Mouse (Mus musculus) limb, embryonic 10.5 days (tissue): Measurements from ENCODE around the gene Masp2. TPM values are rescaled to one million over a fixed set of nuclear protein-coding genes. Genes with fewer than 3 reads are reported as not detected.
A peak's percentile ranks its signal among the peaks of the same experiment; 100 is the strongest.

ENCODE experiments used
- DNase-seq: peaks from one replicate; pipeline ENCODE4 v3.0.0-alpha.2; 2017; ENCODE audit warnings: low spot score
- H3K27ac ChIP-seq: fragments of 300-500 bp; sonication (generic); 2 replicates; pipeline ENCODE4 v1.5.1; 2016; ENCODE audit warnings: mild to moderate bottlenecking
- H3K27me3 ChIP-seq: fragments of 300-500 bp; sonication (generic); 2 replicates; pipeline ENCODE4 v1.6.1; 2016; ENCODE audit warnings: low read depth, mild to moderate bottlenecking; ENCODE audit not compliant: poor library complexity, severe bottlenecking
- H3K36me3 ChIP-seq: fragments of 300-500 bp; sonication (generic); 2 replicates; pipeline ENCODE4 v1.6.1; 2016; ENCODE audit warnings: mild to moderate bottlenecking, moderate library complexity
- H3K4me1 ChIP-seq: fragments of 300-500 bp; sonication (generic); 2 replicates; pipeline ENCODE4 v1.6.1; 2016
- H3K4me3 ChIP-seq: fragments of 300-500 bp; sonication (generic); 2 replicates; pipeline ENCODE4 v1.5.1; 2016; ENCODE audit warnings: mild to moderate bottlenecking, moderate library complexity
- H3K9me3 ChIP-seq: fragments of 300-500 bp; sonication (generic); replicated peaks from 2 replicates; pipeline ENCODE4 v1.6.1; 2016; ENCODE audit warnings: mild to moderate bottlenecking
- WGBS: fragments of 180-500 bp; shearing (Covaris S2); methylation state at CpG from one replicate; pipeline ENCODE4 v1.1.7; 2016; 5-methylcytosine and 5-hydroxymethylcytosine counted together
- polyA plus RNA-seq: library from polyadenylated mRNA; unstranded; fragments of >200 nt; fragmentation: Nextera tagmentation; extraction: Ambion mirVana; gene quantifications from 2 replicates; pipeline ENCODE4 v1.2.1, GENCODE M21; 2016

Gene Masp2
- polyA plus RNA-seq, 1 experiment from 2014 or later, result 0.33 TPM

DNA sequence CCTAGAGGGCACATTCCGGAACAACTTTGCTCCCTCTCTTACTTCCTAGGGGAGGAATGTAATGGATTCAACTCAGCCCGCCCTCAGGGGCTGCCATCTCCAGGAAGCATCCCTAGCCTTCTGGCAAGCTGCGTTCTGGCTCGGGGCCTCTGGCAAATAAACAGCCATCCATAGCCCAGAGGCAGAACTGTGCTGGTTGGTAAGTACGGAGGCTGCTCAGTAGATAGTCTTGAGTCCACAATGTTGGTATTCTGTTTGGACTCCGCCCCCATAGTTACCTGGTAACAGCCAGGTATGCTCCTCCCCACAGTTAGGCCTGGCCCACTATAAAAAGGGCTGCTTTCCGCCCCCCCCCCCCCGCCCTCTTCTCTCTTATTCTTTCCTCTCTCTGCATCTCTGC lies 12.8 kb upstream of the Masp2 start:
- DNase-seq, result no peak
- Histone ChIP-seq H3K36me3 (peaks cover 28% of the 10 kb centered on the region), H3K27me3 (no peaks in the 10 kb centered on the region), H3K4me1 (peaks cover 35% of the 10 kb centered on the region), H3K9me3 (no peaks in the 10 kb centered on the region), H3K27ac (no peak overlapping the region), H3K4me3 (no peak overlapping the region)
- WGBS, result 62% methylated on average over 7 of the region's 8 CpGs

DNA sequence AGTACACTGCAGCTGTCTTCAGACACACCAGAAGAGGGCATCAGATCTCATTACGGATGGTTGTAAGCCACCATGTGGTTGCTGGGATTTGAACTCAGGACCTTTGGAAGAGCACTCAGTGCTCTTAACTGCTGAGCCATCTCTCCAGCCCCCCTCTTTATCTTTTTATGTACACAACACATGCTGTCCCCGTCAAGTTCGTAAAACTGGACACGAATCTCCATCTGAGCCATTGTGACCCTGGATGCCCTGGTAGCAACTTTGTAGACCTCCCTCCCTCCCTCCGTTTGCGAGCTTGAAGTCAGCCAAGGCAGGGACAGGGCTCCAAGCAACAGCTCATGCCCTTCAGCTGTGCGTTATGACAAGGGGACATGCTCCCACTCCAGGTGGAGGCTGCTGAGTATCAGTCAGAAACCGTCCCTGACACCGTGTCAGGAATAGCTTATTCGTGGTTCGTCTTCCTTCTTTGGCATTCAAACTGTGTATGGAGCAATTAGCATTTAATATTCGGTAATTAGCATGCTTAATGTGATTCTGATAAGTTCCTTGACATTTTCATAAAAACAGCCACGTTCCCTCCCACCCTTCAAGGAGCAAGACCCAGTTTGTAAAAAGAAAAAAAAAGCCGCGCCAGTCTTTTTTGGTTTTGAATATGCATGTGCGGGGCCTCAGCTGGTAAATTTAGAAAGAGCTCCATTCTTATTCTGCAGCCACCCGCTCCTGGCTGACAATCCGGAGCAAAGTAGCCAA lies 11.8 kb upstream of the Masp2 start:
- Histone ChIP-seq H3K9me3 (no peaks in the 10 kb centered on the region), H3K27me3 (no peaks in the 10 kb centered on the region), H3K27ac (peak overlapping the region; percentile 89), H3K4me1 (peaks cover 35% of the 10 kb centered on the region), H3K4me3 (peak overlapping the region; percentile 89), H3K36me3 (peaks cover 39% of the 10 kb centered on the region)
- DNase-seq, result peak; percentile 49
- WGBS, result 8% methylated on average over 18 of the region's 18 CpGs

DNA sequence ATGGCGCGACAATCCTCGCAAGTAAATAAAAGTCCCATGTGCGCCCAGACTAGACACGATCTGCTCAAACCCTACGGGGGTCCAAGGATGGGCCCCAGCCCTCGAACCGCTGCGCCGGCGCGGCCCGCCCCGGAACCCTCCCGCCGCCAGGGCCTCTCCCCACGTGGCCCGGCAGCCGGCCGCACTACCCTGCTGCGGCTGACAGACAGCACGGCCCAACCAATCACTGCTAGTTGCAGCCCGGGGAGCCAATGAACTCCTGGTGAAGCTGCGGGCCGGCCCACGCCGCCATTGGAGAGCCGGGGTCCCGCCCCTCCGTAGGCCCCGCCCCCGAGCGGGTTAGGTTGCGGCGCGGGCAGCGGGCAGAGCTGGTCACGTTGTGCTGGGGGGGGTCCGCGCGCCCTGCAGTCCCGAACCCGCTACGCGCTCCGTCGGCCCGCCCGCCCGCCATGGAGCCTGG lies 11.2 kb upstream of the Masp2 start, which contains the start of gene Srm:
Gene Srm (plus strand): TSS at position 333 of the 460 bp plus-strand sequence.
- peak; percentile 96 for DNase-seq
- H3K27me3 ChIP-seq, result no peaks in the 10 kb centered on the region
- peak within 1 kb of the TSS; percentile 89 for H3K4me3 ChIP-seq
- H3K4me1 ChIP-seq, result peaks cover 35% of the 10 kb centered on the region
- peaks cover 45% of the 10 kb centered on the region for H3K36me3 ChIP-seq
- peak within 1 kb of the TSS; percentile 89 for H3K27ac ChIP-seq
- under 1% methylated on average over 50 of the region's 50 CpGs for WGBS
- H3K9me3 ChIP-seq, result no peaks in the 10 kb centered on the region

DNA sequence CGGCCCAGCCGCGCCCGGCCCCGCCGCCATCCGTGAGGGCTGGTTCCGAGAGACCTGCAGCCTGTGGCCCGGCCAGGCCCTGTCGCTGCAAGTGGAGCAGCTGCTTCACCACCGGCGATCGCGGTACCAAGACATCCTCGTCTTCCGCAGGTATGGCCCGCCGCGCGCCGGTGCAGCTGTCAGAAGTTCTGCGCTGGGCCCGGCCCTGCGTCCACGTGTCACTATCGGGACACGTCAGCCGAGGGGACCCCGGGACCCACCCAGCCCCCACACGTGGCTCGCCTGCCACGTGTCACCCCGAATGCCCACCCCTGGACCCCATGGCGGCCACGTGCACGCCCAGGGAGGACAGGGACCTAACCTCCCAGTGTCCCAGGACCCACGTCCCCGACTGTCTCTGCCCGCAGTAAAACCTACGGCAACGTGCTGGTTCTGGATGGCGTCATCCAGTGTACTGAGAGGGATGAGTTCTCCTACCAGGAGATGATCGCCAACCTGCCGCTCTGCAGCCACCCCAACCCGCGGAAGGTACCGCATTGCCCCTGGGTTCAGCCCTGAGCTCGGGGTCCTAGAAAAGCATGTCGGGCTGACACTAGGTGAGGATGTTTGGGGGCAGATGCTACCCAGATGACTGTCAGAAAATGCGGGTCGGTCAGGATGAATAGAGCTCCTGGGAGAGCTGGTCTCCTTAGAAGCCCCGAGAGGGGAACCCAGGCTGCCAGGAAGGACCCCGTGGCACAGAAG lies 10.5 kb upstream of the Masp2 start:
- Histone ChIP-seq H3K4me1 (peaks cover 35% of the 10 kb centered on the region), H3K27me3 (no peaks in the 10 kb centered on the region), H3K36me3 (peaks cover 51% of the 10 kb centered on the region), H3K27ac (peak overlapping the region; percentile 89), H3K9me3 (no peaks in the 10 kb centered on the region), H3K4me3 (peak overlapping the region; percentile 89)
- WGBS, result under 1% methylated on average over 53 of the region's 53 CpGs
- no peak for DNase-seq

DNA sequence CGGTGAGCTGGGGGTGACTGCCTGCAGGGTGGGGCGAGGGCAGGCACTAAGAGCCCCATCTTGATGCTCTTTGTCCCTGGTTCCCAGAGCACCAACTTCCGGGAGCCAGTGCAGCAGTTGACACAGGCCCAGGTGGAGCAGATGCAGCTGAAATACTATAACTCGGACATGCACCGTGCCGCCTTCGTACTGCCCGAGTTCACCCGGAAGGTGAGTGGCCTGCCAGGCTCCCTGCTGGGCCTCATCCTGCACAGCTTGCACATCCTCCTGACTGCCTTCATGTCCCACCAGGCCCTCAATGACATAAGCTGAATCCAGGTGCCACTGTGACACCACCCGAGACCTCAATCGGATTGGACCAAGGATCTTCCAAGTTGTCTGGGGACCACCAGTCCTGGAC lies 8.4 kb upstream of the Masp2 start:
- Histone ChIP-seq H3K27me3 (no peaks in the 10 kb centered on the region), H3K4me1 (peaks cover 35% of the 10 kb centered on the region), H3K4me3 (no peak overlapping the region), H3K27ac (no peak overlapping the region), H3K36me3 (peaks cover 73% of the 10 kb centered on the region), H3K9me3 (no peaks in the 10 kb centered on the region; the same call in 1 of the 2 replicates)
- DNase-seq, result no peak
- 95% methylated on average over 11 of the region's 11 CpGs for WGBS

DNA sequence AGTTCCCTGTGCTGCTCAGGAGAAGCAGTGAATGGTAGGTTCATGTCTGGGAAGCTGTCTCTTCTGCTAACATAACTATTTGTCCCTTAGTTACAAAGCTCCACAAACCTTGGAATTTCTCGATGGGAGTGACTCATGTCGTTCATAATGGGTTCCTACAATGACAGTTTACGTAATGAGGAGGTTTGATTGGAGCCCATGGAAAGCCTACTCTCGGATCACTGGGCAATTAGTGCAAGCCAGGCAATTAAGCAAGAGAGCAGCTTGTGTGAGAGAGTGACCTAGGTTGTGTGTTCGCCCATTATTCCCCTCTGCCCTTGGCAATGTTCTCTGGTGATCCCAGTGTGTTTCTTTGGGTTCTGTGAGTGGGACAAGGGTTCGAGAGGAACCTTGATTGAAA lies 6.4 kb upstream of the Masp2 start:
- peaks cover 86% of the 10 kb centered on the region for H3K36me3 ChIP-seq
- DNase-seq, result no peak
- no peaks in the 10 kb centered on the region for H3K27me3 ChIP-seq
- H3K27ac ChIP-seq, result no peak overlapping the region
- WGBS, result 92% methylated on average over 6 of the region's 6 CpGs
- no peak overlapping the region for H3K4me3 ChIP-seq
- H3K9me3 ChIP-seq, result no peaks in the 10 kb centered on the region; the same call in 1 of the 2 replicates
- H3K4me1 ChIP-seq, result peaks cover 26% of the 10 kb centered on the region

DNA sequence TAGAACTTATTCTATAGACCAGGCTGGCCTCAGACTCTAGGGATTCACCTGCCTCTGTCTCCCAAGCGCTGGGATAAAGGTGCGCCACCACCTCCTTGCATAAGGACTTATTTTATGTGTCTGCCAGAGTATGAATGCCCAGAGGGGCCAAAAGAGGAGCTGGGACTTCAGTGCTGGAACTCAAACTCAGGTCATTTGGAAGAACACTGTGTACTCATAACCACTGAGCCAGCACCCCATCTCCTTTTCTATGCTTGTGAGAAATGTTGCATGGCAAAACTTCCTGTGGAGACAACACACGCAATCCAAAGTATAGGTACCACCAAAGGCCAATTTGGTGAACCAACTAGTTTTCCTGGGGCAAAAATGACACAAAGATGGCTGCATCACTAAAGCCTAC lies 5.6 kb upstream of the Masp2 start:
- H3K27me3 ChIP-seq, result no peaks in the 10 kb centered on the region
- H3K4me3 ChIP-seq, result no peak overlapping the region
- WGBS, result 96% methylated on average over 3 of the region's 3 CpGs
- H3K27ac ChIP-seq, result no peak overlapping the region
- peaks cover 21% of the 10 kb centered on the region for H3K4me1 ChIP-seq
- H3K9me3 ChIP-seq, result no peaks in the 10 kb centered on the region; the same call in 1 of the 2 replicates
- no peak for DNase-seq
- H3K36me3 ChIP-seq, result peaks cover 84% of the 10 kb centered on the region

DNA sequence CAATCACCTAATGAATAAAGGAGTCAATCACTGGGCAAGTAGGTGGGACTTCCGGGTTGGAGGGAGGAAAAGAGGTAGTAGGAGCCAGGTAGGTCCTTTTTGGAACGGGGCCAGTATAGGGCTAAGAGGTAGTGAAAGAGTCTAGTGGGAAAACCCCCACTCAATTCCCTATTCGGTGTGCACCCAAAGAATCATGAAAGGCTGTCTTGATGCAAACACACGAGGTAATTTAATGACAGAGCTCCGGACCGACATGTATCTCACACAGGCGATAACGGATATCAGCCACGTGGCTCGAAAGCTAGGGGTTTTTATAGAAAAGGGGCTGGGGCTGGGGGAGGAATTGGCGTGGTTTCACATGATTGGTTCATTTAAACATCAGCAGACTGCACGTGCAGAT lies 3.5 kb upstream of the Masp2 start:
- Histone ChIP-seq H3K27ac (no peak overlapping the region), H3K27me3 (no peaks in the 10 kb centered on the region), H3K9me3 (no peaks in the 10 kb centered on the region; the same call in 1 of the 2 replicates), H3K4me3 (no peak overlapping the region), H3K4me1 (0 out of 2 replicates have a peak, but pooled peaks cover 2% of the 10 kb centered on the region), H3K36me3 (peaks cover 68% of the 10 kb centered on the region)
- WGBS, result 95% methylated on average over 12 of the region's 12 CpGs
- DNase-seq, result no peak

DNA sequence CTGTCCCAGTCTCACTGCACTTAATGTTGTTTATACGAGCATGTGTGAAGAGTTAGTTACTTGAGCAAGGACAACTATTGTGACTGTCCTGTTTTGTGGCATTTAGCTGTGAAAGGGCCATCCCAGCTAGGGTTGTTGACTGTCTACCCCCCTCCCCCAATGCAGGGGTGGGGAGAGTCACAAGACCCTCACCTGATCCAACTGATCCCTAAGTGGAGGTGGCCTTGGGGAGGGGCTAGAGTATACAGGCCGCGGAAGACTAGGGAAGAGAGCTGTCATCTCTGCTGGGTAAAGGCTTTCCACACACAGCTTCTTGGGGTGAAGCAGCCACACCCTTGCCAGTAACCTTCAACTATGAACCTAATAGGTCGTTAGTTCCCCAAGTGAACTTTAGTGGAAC lies 2.0 kb upstream of the Masp2 start:
- H3K27me3 ChIP-seq, result no peaks in the 10 kb centered on the region
- H3K4me1 ChIP-seq, result no peaks in the 10 kb centered on the region; the same call in 1 of the 2 replicates
- DNase-seq, result no peak
- no peak overlapping the region for H3K27ac ChIP-seq
- H3K36me3 ChIP-seq, result peaks cover 53% of the 10 kb centered on the region
- 89% methylated on average over 4 of the region's 4 CpGs for WGBS
- H3K9me3 ChIP-seq, result no peaks in the 10 kb centered on the region; the same call in 1 of the 2 replicates
- no peak overlapping the region for H3K4me3 ChIP-seq

DNA sequence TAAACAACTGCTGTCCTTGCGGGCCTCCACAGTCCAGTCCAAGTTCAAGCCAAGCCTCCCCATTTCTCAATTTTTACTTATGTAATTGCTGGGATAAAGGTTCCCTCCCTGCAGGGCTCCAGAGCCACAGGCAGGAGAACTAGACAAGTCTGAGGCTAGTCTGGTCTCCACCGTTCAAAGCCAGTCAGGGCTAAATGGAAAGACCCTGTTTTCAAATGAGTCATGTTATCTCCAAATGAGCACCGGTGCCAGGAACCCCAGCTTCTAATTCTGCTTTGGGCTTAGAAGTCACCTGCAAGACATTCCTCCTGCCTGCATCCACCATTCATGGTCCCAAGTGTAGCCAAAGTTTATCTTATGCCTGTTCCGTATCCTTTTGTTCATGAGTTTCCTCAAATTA lies 483 bp upstream of the Masp2 start:
- Histone ChIP-seq H3K27ac (no peak overlapping the region), H3K36me3 (peaks cover 37% of the 10 kb centered on the region), H3K4me1 (no peaks in the 10 kb centered on the region; the same call in 1 of the 2 replicates), H3K9me3 (no peaks in the 10 kb centered on the region; the same call in 1 of the 2 replicates), H3K4me3 (no peak overlapping the region), H3K27me3 (no peaks in the 10 kb centered on the region)
- 86% methylated on average over 4 of the region's 4 CpGs for WGBS
- DNase-seq, result no peak

DNA sequence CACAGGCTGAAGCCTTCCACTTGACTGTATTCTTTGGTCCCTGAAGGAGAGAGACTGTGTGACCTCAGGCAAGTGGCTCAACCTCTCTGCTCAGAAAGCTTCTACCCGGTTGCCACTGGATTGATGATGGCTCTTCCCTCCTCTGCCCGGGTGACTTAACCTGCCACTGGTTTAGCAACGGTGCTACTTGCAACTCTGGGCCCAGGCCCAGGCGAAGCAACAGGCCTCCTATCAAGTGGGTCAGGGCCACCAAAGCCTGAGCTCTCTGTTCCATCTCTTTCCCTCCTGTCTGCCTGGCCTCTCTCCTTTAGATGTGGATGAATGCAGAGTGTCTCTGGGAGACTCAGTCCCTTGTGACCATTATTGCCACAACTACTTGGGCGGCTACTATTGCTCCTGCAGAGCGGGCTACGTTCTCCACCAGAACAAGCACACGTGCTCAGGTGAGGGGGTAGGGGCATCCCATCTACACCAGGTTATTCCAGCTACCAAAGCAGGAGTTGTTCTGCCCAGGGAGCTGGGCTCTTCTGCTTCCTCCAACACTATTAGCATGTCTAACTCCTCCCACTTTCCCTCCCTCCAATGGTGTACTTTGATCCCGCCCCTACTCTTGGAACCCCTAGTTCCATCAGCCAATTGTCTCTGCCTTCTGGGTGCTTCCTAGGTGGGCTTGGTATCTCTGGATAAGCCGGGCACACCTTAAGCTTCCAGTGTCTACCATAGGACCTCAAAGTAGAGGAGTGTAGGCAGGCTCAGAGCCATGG lies 1.2 kb downstream of the Masp2 start:
- H3K36me3 ChIP-seq, result peaks cover 31% of the 10 kb centered on the region
- H3K4me1 ChIP-seq, result no peaks in the 10 kb centered on the region; the same call in 1 of the 2 replicates
- H3K4me3 ChIP-seq, result no peak overlapping the region
- 69% methylated on average over 10 of the region's 10 CpGs for WGBS
- H3K27me3 ChIP-seq, result no peaks in the 10 kb centered on the region
- no peaks in the 10 kb centered on the region; the same call in 1 of the 2 replicates for H3K9me3 ChIP-seq
- no peak overlapping the region for H3K27ac ChIP-seq
- DNase-seq, result no peak

DNA sequence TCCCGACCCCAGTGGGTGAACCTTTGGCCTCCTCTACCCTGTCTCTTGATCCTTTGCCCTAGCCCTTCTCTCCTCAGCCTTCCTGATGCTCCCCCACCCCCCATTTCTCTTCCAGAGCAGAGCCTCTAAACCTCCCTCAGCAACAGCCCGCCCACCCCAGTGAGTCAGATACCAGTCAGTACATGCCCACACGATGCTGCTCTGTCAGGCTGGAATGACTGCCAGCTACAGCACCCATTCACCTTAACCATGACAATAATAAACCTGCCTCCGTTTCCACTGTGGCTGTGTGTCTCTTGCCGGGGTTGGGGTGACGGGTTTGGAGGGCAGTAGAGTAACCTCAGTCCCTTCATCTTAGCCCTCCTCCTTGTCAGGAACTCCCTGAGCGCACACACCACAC lies 1.8 kb downstream of the Masp2 start:
- no peaks in the 10 kb centered on the region; the same call in 1 of the 2 replicates for H3K4me1 ChIP-seq
- no peaks in the 10 kb centered on the region for H3K27me3 ChIP-seq
- H3K9me3 ChIP-seq, result no peaks in the 10 kb centered on the region
- 74% methylated on average over 7 of the region's 7 CpGs for WGBS
- H3K36me3 ChIP-seq, result peaks cover 28% of the 10 kb centered on the region
- no peak overlapping the region for H3K4me3 ChIP-seq
- no peak overlapping the region for H3K27ac ChIP-seq
- peak; percentile 29 for DNase-seq
